Mouse (Mus musculus): ENCODE measurements around the gene Cdk13. TPM values are rescaled to one million over a fixed set of nuclear protein-coding genes. Genes with fewer than 3 reads are reported as not detected.
A peak's percentile ranks its signal among the peaks of the same experiment; 100 is the strongest.

Cdk13 gene
- polyA plus RNA-seq, 1 experiment from 2014 or later: 12.7 TPM

DNA sequence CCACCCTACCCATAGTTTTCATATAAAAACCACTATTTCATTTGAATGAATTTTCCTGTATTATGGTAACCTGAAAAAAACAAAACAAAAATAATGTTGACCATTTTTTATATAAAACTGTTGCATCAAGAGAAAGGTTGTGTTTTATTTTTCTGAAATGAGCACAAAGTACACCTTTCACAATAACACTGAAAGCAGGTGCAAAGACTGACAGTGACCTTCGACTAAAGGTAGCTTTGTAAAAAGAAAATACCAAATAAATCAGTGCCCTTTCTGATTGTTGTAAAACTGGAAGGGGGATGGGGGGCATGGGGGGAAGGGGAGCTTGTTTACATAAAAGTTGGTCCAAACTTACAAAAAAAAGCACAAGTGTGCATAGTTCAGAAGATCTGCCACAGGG lies 87.5 kb downstream of the Cdk13 start:
- peaks cover 51% of the 10 kb centered on the region for H3K36me3 ChIP-seq (replicated peaks)
- 85% methylated on average over 1 of the region's 1 CpGs for WGBS

GRCm38 (mm10) chr13:17708784-17709311 lies 96.0 kb downstream of the Cdk13 start:
- 84% methylated on average over 5 of the region's 5 CpGs for WGBS
- Histone ChIP-seq H3K4me1 (no peaks in the 10 kb centered on the region), H3K9me3 (no peaks in the 10 kb centered on the region), H3K27ac (replicated peaks) (no peak overlapping the region), H3K27me3 (replicated peaks; ENCODE audit: low read depth, poor library complexity, severe bottlenecking) (no peaks in the 10 kb centered on the region), H3K36me3 (replicated peaks) (peaks cover 4% of the 10 kb centered on the region; the same call in 1 of the 2 replicates), H3K4me3 (no peak overlapping the region)
- DNase-seq (ENCODE audit: low spot score): no peak

More for the DNA sequence above, 87.5 kb downstream of the Cdk13 start:
- Histone ChIP-seq H3K4me3 (no peak overlapping the region), H3K27me3 (replicated peaks; ENCODE audit: low read depth, poor library complexity, severe bottlenecking) (no peaks in the 10 kb centered on the region), H3K27ac (replicated peaks) (no peak overlapping the region), H3K4me1 (no peaks in the 10 kb centered on the region), H3K9me3 (no peaks in the 10 kb centered on the region)
- no peak for DNase-seq (ENCODE audit: low spot score)

DNA sequence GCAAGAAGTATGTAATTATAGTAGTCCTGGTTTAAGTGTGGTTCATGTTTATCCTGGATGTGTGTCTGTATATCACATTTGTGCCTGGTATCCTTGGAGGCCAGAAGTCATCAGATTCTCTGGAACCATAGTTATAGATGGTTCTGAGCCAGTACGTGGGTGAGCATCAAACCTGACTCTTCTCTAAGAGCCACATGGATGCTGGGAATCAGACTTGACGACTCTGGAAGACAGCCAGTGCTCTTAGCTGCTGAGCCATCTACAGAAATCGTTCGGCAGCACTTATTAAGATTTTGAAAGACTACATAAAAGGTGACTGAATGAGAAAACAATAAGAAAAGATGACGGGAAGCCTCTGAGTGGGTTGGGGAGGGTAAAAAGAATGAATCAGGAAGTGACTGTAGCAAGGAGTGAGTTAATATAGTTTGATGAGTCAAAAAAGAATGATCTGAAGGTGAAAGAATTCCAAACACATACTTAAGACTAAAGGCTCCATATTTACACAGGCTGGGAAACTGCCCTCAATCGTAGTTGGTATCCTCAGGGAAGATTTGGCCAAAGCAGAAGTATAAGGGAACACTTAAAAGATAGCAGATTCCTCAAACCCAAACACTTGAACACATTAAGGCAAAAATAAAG lies 99.6 kb downstream of the Cdk13 start:
- Histone ChIP-seq H3K4me1 (no peaks in the 10 kb centered on the region), H3K27ac (replicated peaks) (no peak overlapping the region), H3K9me3 (no peaks in the 10 kb centered on the region), H3K4me3 (no peak overlapping the region), H3K36me3 (replicated peaks) (peaks cover 7% of the 10 kb centered on the region), H3K27me3 (replicated peaks; ENCODE audit: low read depth, poor library complexity, severe bottlenecking) (no peaks in the 10 kb centered on the region)
- no peak for DNase-seq (ENCODE audit: low spot score)
- WGBS: 91% methylated on average over 6 of the region's 6 CpGs

GRCm38 (mm10) chr13:17702311-17702710 lies 102.6 kb downstream of the Cdk13 start:
- no peak overlapping the region for H3K27ac ChIP-seq (replicated peaks)
- peaks cover 13% of the 10 kb centered on the region for H3K36me3 ChIP-seq (replicated peaks)
- H3K4me1 ChIP-seq: no peaks in the 10 kb centered on the region
- no peaks in the 10 kb centered on the region for H3K27me3 ChIP-seq (replicated peaks; ENCODE audit: low read depth, poor library complexity, severe bottlenecking)
- no peak for DNase-seq (ENCODE audit: low spot score)
- no peaks in the 10 kb centered on the region for H3K9me3 ChIP-seq
- no peak overlapping the region for H3K4me3 ChIP-seq

- no peaks in the 10 kb centered on the region for H3K9me3 ChIP-seq
- H3K36me3 ChIP-seq (replicated peaks): peaks cover 13% of the 10 kb centered on the region
- peaks cover 7% of the 10 kb centered on the region for H3K4me1 ChIP-seq
- H3K27ac ChIP-seq (replicated peaks): no peak overlapping the region
- DNase-seq (ENCODE audit: low spot score): no peak
- H3K4me3 ChIP-seq: no peak overlapping the region
- H3K27me3 ChIP-seq (replicated peaks; ENCODE audit: low read depth, poor library complexity, severe bottlenecking): no peaks in the 10 kb centered on the region
Observed at GRCm38 (mm10) chr13:17701322-17701721, 103.6 kb downstream of the Cdk13 start.

GRCm38 (mm10) chr13:17700090-17700715 lies 104.7 kb downstream of the Cdk13 start:
- no peaks in the 10 kb centered on the region for H3K27me3 ChIP-seq (replicated peaks; ENCODE audit: low read depth, poor library complexity, severe bottlenecking)
- H3K27ac ChIP-seq (replicated peaks): no peak overlapping the region
- WGBS: 87% methylated on average over 3 of the region's 3 CpGs
- H3K4me1 ChIP-seq: peaks cover 11% of the 10 kb centered on the region
- H3K9me3 ChIP-seq: no peaks in the 10 kb centered on the region
- peaks cover 13% of the 10 kb centered on the region for H3K36me3 ChIP-seq (replicated peaks)
- H3K4me3 ChIP-seq: no peak overlapping the region
- DNase-seq (ENCODE audit: low spot score): no peak

- no peak for DNase-seq (ENCODE audit: low spot score)
- H3K4me1 ChIP-seq: peaks cover 11% of the 10 kb centered on the region
- peak overlapping the region; percentile 84 for H3K4me3 ChIP-seq
- no peaks in the 10 kb centered on the region for H3K27me3 ChIP-seq (replicated peaks; ENCODE audit: low read depth, poor library complexity, severe bottlenecking)
- H3K27ac ChIP-seq (replicated peaks): peak overlapping the region; percentile 94
- H3K9me3 ChIP-seq: no peaks in the 10 kb centered on the region
- H3K36me3 ChIP-seq (replicated peaks): 0 out of 2 replicates have a peak, but pooled peaks cover 8% of the 10 kb centered on the region
- WGBS: 14% methylated on average over 7 of the region's 7 CpGs
Observed at GRCm38 (mm10) chr13:17695898-17696580, 108.9 kb downstream of the Cdk13 start.

DNA sequence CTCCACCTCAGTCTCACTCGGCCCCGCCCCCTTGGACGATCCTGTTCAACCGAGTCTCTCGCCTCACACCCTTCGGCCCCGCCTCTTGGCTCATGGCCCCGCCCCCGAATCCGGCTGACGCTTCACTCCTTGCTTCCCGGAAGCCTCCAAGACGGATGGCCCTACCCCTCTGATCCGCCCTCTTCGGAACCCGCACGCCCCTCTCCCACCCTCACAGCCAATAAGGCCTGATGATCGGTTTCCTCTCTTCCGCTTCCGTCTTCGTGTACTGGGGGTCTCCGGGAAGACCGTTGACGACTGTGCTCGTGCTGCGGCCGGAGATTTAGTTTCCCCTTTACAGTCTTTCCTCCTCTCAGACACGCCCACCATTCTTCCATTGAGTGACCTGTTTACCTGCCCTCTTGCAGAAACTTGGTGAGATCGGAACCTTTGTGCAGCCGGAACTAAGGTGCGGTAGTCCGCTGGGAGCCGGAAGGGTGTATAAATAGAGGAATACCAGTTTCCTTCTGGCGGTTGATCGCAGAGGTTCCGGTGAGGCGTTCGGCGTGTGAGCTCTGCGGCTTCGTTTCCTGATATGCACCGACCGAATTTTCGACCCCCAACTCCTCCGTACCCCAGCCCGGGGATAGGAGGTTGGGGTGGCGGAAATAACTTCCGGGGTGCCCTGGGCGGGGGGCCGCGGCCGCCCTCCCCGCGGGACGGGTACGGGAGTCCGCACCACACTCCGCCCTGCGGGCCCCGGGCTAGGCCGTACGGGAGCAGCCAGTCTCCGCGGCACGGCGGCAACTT lies 109.8 kb downstream of the Cdk13 start, which contains the start of the genes Mplkip and Sugct:
Gene Mplkip (plus strand): TSS at position 282 of the 789 bp plus-strand sequence.
Gene Sugct (minus strand): TSS at position 643 of the 789 bp plus-strand sequence.
- H3K27me3 ChIP-seq (replicated peaks; ENCODE audit: low read depth, poor library complexity, severe bottlenecking): no peaks in the 10 kb centered on the region
- 0 out of 2 replicates have a peak, but pooled peaks cover 6% of the 10 kb centered on the region for H3K36me3 ChIP-seq (replicated peaks)
- WGBS: under 1% methylated on average over 66 of the region's 66 CpGs
- peak within 1 kb of the TSS; percentile 94 for H3K27ac ChIP-seq (replicated peaks)
- H3K4me1 ChIP-seq: peaks cover 11% of the 10 kb centered on the region
- H3K4me3 ChIP-seq: peak within 1 kb of the TSS; percentile 84
- peak; percentile 100 for DNase-seq (ENCODE audit: low spot score)
- no peaks in the 10 kb centered on the region for H3K9me3 ChIP-seq

DNA sequence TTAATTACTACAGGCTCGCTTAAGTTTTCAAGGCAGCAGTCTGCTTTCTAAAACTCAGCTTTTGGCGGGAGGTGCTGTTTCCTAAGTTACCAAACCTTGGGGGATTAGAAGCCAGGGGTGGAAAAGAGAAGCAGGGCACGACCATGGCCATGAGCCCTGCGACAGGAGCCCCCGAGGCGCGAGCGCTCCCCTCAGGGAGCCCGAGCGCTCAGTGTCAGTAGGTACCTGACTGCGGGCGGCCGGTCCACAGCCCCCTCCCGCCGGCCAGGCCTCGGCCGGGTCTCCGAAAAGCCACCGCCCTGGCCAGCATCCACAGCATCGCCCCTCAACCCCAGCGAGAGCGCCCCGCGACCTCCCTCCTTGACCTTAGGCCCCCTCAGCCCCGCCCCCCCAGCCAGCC lies 110.5 kb downstream of the Cdk13 start:
- WGBS: under 1% methylated on average over 24 of the region's 25 CpGs
- H3K36me3 ChIP-seq (replicated peaks): 0 out of 2 replicates have a peak, but pooled peaks cover 6% of the 10 kb centered on the region
- H3K27ac ChIP-seq (replicated peaks): peak overlapping the region; percentile 94
- DNase-seq (ENCODE audit: low spot score): no peak
- no peaks in the 10 kb centered on the region for H3K9me3 ChIP-seq
- H3K27me3 ChIP-seq (replicated peaks; ENCODE audit: low read depth, poor library complexity, severe bottlenecking): no peaks in the 10 kb centered on the region
- peak overlapping the region; percentile 84 for H3K4me3 ChIP-seq
- H3K4me1 ChIP-seq: peaks cover 11% of the 10 kb centered on the region

DNA sequence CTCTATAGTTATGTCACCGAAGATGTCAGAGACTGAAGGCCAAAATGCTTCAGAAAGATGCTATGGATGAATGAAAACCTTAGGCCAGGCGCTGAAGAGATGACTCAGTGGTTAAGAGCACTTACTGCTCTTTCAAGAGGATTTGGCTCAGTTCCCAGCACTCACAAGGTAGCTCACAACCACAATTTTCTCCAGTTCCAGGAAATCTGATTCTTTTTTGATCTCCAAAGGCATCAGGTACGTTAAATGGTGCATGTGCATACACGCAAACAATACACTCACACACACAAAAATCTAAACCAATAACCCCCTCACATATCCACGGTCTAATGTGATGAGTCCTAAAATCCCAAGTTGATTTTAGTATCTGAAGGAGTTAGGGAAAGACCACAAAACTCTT lies 111.1 kb downstream of the Cdk13 start:
- no peaks in the 10 kb centered on the region for H3K9me3 ChIP-seq
- no peak for DNase-seq (ENCODE audit: low spot score)
- 0 out of 2 replicates have a peak, but pooled peaks cover 6% of the 10 kb centered on the region for H3K36me3 ChIP-seq (replicated peaks)
- H3K27ac ChIP-seq (replicated peaks): no peak overlapping the region
- peak overlapping the region; percentile 84 for H3K4me3 ChIP-seq
- no peaks in the 10 kb centered on the region for H3K27me3 ChIP-seq (replicated peaks; ENCODE audit: low read depth, poor library complexity, severe bottlenecking)
- H3K4me1 ChIP-seq: peaks cover 11% of the 10 kb centered on the region
- WGBS: 75% methylated on average over 5 of the region's 5 CpGs

- Histone ChIP-seq H3K4me3 (no peak overlapping the region), H3K36me3 (replicated peaks) (no peaks in the 10 kb centered on the region), H3K27me3 (replicated peaks; ENCODE audit: low read depth, poor library complexity, severe bottlenecking) (no peaks in the 10 kb centered on the region), H3K4me1 (peaks cover 5% of the 10 kb centered on the region), H3K9me3 (no peaks in the 10 kb centered on the region), H3K27ac (replicated peaks) (no peak overlapping the region)
- WGBS: 63% methylated on average over 1 of the region's 1 CpGs
- no peak for DNase-seq (ENCODE audit: low spot score)
Observed at GRCm38 (mm10) chr13:17691436-17691835, 113.5 kb downstream of the Cdk13 start.

DNA sequence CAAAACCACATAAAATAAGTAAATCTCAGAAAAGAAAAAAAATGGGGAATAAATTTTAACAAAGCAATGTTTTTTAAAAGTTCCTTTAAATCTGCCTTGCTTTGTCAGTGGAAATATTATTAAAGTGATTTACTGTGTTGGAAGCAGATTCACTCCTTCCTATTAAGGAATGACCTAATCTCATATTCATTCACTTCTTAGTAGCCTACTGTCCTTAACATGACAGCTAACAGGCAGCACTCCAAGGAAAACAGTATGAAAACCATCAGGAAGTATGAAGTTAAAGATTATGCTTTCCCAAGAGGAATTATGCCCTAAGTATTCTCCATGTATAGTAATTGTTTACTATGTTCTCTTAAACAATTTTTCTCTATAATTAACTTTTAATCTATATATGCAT lies 114.2 kb downstream of the Cdk13 start:
- no peak for DNase-seq (ENCODE audit: low spot score)
- Histone ChIP-seq H3K4me3 (no peak overlapping the region), H3K27ac (replicated peaks) (no peak overlapping the region), H3K36me3 (replicated peaks) (no peaks in the 10 kb centered on the region), H3K4me1 (no peaks in the 10 kb centered on the region), H3K9me3 (no peaks in the 10 kb centered on the region), H3K27me3 (replicated peaks; ENCODE audit: low read depth, poor library complexity, severe bottlenecking) (no peaks in the 10 kb centered on the region)
